Mouse (Mus musculus): ENCODE results near the gene Nploc4.

- TF ChIP-seq CTCF (IDR thresholded peaks at IDR 0.05; ENCODE audit: extremely low read depth, insufficient read depth, low read length): no peak
- TF ChIP-seq POLR2A (IDR thresholded peaks at IDR 0.05; ENCODE audit: extremely low read depth, insufficient read depth, low read length): no peak
Measured at GRCm38 (mm10) chr11:120453306-120453705, 15.8 kb upstream of the Nploc4 start, which contains the start of gene Pde6g.

Measured in cortical plate, adult 2 months (tissue).